Mouse (Mus musculus): ENCODE results near the gene P4ha2.

The P4ha2 gene

DNA sequence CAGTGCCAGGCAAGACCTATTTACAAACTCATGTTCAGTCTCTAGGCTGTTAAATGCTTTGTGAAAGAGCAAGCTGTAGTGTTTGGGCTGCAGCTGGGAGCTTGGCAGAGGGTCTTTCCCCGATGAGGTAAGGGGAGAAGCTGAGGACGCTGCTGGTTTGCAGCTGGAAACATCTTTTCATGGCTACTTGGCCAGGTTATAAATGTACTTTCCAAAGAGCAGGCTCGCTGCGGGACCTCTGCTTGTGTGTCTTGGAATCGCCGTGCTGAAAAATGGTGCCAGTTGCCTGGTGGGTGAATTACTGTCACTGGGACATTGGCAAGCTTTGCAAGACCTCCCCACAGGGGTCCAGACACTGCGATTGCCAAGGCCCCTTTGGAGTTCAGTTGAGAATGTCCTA is 7.3 kb downstream of the P4ha2 start:
- no peak for DNase-seq (ENCODE audit: low spot score in 2 of 2)

GRCm38 (mm10) chr11:54108131-54108530 is 8.2 kb downstream of the P4ha2 start:
- DNase-seq (ENCODE audit: low spot score in 2 of 2), result no peak

- DNase-seq (ENCODE audit: low spot score in 2 of 2), result no peak
These were observed 9.0 kb downstream of the P4ha2 start for GRCm38 (mm10) chr11:54108894-54109293.

- DNase-seq (ENCODE audit: low spot score in 2 of 2), result no peak
These were observed 11.4 kb downstream of the P4ha2 start for GRCm38 (mm10) chr11:54111291-54111690.

DNA sequence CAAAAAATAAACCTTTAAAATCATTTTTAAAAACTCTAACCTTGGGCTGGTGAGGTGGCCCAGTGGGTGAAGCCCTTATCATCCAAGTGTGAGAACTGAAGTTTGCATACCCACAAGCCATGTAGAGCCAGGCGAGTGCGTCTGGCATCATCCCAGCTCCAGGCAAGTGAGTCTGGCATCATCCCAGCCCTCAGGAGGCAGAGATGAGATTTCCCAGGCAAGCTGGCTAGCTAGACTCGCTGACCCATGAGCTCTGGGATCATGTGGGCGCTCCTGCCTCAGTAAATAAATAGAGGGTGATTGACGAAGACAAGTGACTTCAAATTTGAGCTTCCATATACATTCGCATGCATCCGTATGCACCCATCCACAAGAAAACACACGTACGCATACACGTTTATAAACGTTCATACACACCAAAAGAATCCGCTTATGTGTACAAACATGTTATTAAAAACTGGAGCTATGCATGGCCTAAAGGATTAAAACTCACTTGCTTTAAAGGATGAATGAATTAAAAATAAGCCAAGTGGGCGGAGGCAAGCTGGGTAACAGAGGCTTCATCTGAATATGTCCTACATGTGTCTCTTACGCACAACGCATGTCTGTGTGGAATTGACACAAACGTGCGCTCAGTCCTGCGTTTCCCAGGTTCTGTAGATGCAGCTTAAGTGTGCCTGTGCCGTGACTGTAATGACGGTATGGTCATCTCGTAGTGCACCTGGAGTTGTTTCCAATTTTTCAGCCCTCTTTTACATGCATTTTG is 12.3 kb downstream of the P4ha2 start:
- DNase-seq (ENCODE audit: low spot score in 2 of 2), result no peak

DNA sequence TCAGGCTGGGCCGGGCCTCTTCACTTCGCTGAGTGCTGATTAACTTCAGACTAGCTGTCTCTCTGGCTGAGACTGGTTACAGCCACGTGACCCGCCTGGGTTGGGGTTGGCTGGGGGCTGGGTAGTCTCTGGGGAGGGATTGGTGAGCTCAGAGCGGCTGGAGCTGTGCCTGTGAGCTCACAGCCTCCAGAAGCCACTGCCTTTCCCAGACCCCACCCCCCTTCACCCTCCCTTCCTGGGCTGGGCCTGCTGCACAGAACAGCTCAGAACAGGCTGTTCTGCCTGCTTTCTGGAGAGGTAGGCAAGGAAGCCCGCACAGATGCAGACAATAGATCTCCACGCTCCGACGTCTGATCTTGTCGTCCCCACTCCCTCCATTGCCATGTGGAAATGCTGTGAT is 13.0 kb downstream of the P4ha2 start:
- DNase-seq (ENCODE audit: low spot score in 2 of 2), result no peak

- DNase-seq (ENCODE audit: low spot score in 2 of 2), result no peak
These were observed 13.5 kb downstream of the P4ha2 start for GRCm38 (mm10) chr11:54113352-54113751.

- DNase-seq (ENCODE audit: low spot score in 2 of 2), result no peak
These were observed 14.9 kb downstream of the P4ha2 start for GRCm38 (mm10) chr11:54114746-54115145.

DNA sequence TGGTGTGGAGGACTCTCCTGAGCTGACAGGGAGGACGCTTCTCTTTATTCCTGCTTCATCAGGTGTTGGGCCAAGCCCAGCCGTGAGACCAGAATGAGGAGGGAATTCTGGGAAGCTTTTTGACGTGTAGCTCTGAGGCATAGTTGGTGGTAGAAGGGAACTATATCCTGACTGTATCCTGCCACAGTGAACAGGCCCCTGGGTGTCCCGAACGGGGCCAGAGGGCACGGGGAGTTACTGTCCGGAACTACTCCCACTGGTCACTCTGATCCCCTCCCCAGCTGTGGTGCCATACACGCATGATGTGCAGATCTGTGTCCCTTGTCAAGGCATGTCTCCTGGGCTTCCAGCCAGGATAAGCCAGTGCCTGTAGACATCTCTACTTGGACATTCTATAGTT is 15.4 kb downstream of the P4ha2 start:
- peak in 1 of 2 experiments; percentile 5 for DNase-seq (ENCODE audit: low spot score in 2 of 2)

DNA sequence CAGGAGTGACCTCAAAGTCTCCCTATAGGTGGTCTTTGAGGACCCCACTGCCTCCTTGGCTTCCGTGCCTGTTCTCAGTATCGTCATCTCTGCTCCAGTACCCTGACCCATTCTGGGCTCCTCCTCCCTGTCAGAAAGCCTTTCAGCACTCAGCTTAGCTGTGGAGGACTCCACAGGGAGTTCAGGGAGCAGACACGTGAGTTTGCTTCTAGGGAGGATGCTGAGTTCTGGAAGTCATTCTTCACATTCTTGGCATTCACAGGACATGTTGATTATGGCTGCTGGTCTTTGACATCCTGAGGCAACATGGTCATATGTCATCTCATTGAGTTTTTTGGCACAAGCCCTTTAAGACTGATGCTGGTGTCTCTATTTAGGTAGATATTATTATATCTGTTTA is 16.0 kb downstream of the P4ha2 start:
- DNase-seq (ENCODE audit: low spot score in 2 of 2), result peak in 1 of 2 experiments; percentile 5

- no peak for DNase-seq (ENCODE audit: low spot score in 2 of 2)
These were observed 16.5 kb downstream of the P4ha2 start for GRCm38 (mm10) chr11:54116406-54116805.

DNA sequence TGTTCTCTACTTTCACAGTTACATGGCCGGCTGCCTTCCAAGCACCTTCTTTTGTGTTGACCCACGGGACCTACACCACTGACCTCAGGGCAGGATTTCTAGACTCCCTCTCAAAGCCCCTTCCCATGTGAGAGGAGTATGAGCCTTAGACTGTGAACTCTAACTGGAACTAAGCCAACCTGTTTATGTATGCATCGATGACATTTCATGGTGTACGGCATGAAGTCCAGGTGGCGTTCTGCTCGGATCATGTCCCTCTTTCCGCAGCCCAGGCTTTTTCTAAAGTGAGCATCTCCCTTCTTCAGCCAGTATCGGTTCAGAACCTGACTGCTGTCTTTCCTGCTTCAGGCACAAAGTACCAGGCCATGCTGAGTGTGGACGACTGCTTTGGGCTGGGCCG is 17.2 kb downstream of the P4ha2 start:
- DNase-seq (ENCODE audit: low spot score in 2 of 2), result no peak

GRCm38 (mm10) chr11:54119126-54119525 is 19.2 kb downstream of the P4ha2 start:
- DNase-seq (ENCODE audit: low spot score in 2 of 2), result no peak

DNA sequence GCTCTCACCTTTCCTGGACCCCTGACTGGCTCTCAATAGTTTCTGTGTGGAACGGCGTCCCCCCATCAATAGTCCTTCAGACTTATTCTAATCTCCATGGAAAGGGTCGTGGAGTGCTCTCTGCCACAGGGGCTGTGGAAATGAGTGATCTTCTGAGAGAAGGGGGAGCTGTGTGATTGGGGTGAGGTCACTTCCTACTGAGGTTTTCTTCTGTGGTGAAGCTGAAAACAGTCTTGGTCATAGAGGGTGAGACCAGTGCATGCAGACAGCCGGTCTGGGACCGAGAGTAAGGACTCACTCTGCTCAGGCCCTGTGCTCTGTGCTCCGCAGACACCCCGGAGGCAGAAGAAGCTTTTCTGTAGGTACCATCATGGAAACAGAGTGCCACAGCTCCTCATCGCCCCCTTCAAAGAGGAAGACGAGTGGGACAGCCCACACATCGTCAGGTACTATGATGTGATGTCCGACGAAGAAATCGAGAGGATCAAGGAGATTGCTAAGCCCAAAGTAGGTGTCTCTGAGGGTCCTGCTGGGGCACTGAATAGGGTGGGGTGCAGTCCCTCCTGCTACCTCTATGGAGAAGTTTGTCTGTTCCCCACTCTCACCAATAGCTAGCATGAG is 20.0 kb downstream of the P4ha2 start:
- no peak for DNase-seq (ENCODE audit: low spot score in 2 of 2)

DNA sequence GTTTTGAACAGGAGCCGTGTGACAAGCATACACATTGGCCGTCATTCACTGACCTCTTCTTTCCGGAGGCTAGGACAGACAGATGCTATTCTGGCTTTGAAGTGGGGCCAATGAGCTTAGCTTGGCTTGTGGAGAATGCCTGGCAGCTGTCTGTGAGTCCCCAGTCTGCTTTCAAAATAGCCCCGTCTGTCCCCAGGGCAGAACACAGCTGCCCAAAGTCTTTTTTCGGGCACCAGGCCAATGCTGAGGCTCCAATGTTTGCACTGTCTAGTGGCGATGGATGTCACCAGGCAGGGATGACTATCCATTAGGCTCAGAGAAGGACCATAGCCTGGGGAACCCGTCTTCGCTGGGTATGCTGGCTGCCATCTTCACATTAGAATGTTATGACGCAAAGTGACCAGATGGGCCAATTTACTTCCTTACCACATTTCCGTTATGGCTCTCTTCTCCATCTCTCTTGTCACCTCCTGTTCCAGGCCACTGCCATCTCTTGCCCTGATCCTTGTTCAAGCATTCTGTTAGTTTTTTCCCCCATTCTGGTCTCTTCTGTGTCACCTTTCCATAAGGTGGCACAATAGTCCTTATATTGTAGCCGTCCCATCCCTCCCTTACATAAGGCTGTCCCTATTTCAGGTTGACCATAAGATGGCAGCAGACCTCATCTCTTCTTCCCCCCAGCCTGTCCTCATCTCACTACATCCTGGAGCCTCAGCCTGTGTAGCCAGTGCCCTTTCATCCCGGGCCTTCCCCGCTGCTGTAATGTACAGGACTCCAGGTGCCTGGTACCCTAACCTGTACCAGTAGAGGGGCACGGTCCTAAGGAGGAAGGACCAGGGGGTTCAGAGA is 22.7 kb downstream of the P4ha2 start:
- no peak for DNase-seq (ENCODE audit: low spot score in 2 of 2)

GRCm38 (mm10) chr11:54125982-54126648 is 26.2 kb downstream of the P4ha2 start:
- DNase-seq (ENCODE audit: low spot score in 2 of 2), result no peak

- no peak for DNase-seq (ENCODE audit: low spot score in 2 of 2)
These were observed 26.9 kb downstream of the P4ha2 start for GRCm38 (mm10) chr11:54126654-54127374.

GRCm38 (mm10) chr11:54127397-54127796 is 27.5 kb downstream of the P4ha2 start:
- no peak for DNase-seq (ENCODE audit: low spot score in 2 of 2)

- no peak for DNase-seq (ENCODE audit: low spot score in 2 of 2)
These were observed 30.1 kb downstream of the P4ha2 start for GRCm38 (mm10) chr11:54129955-54130354.

DNA sequence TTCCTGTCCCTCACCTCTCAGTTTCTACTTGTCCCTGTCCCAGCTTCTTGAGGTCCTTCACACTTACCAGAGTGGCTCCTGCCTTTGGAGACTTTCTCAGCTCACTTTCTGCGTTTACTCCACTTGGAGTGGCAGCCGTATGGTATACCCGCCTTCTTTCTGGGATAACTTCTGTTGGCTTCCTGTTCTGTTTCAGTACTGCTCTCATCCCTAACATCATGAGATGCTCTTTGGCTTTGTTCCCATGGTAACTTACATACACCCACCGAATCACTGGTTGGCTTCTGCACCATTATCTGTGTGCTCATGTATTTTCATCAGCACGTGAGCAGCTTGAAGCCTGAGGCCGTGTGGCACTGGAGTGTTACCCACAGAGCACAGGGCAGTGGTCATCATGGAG is 30.8 kb downstream of the P4ha2 start:
- no peak for DNase-seq (ENCODE audit: low spot score in 2 of 2)

DNA sequence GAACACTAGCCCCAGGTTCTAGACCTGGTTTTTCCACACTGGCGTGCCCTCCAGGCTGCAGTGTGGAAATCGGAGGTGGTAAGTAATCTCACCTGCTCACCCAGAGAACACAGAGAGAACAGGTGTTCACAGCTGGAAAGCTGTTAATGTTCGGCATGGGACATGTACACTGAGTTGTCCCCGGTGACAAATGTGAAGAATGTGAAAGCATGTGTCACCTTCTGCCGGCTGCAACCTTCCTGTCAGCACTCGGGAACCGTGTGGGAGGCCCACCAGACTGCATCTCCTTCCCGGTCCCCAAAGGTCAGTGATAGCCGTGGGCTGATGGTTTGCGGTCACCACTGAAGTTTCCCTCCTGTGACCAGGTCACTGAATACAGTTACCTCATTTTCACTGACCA is 32.4 kb downstream of the P4ha2 start:
- no peak for DNase-seq (ENCODE audit: low spot score in 2 of 2)
